In genomic region chr9:123480253-123480921, GRCm38 (mm10) we compare ENCODE assay signal across 7 mouse cellular contexts. TPM values are rescaled to one million over a fixed set of nuclear protein-coding genes. Genes with fewer than 3 reads are reported as not detected.
DNase-seq lines count a peak whose midpoint lies in the region; ATAC-seq and TF ChIP-seq lines count a peak whose summit lies in the region.

No protein-coding gene starts in this region.

- WGBS in embryonic facial prominence, embryonic 12.5 days = 88% methylated on average over 18 of the region's 18 CpGs
- 78% methylated on average over 18 of the region's 18 CpGs for WGBS in hindbrain, postnatal 0 days

- peaks cover 0 to 37% of the 10 kb centered on the region in 2 experiments; a peak in 3 of 4 replicates for H3K36me3 ChIP-seq in MEL (ENCODE audit: control insufficient read depth in 1 of 2, insufficient read depth in 2 of 2, low read length in 2 of 2)
- peaks cover 40% of the 10 kb centered on the region for H3K36me3 ChIP-seq in embryonic facial prominence, embryonic 12.5 days
- no peaks in the 10 kb centered on the region for H3K36me3 ChIP-seq in hindbrain, postnatal 0 days (ENCODE audit: insufficient read depth, low read length)

- H3K79me2 ChIP-seq in MEL (ENCODE audit: control insufficient read depth, insufficient read depth, low read length, poor library complexity) = peaks cover 63% of the 10 kb centered on the region

- DNase-seq in MEL (ENCODE audit: low read depth, low spot score) = peak; percentile 81
- DNase-seq in hindbrain, postnatal 0 days (ENCODE audit: low spot score) = no peak
- DNase-seq in lung, postnatal 10 days = peak; percentile 40
- DNase-seq in spleen, postnatal 36 days (ENCODE audit: low spot score in 2 of 2) = peak; percentile 84 to 86
- DNase-seq in c-Kit-positive CD71-positive TER-119-positive erythroid progenitor cells, embryonic 14.5 days (ENCODE audit: low spot score) = no peak
- DNase-seq in ovary, postnatal 10 days (ENCODE audit: low spot score) = no peak

- H3K27me3 ChIP-seq in MEL (ENCODE audit: control insufficient read depth in 1 of 2, insufficient read depth in 2 of 2, low read length in 2 of 2) = no peaks in the 10 kb centered on the region
- H3K27me3 ChIP-seq in embryonic facial prominence, embryonic 12.5 days = no peaks in the 10 kb centered on the region
- no peaks in the 10 kb centered on the region for H3K27me3 ChIP-seq in hindbrain, postnatal 0 days (ENCODE audit: insufficient read depth, low read length)

- H3K9ac ChIP-seq in MEL (ENCODE audit: control insufficient read depth, low read depth, low read length, poor library complexity, severe bottlenecking) = peak overlapping the region; percentile 99
- H3K9ac ChIP-seq in embryonic facial prominence, embryonic 12.5 days = peak overlapping the region; percentile 76; the same call in 1 of the 2 replicates
- no peak overlapping the region for H3K9ac ChIP-seq in hindbrain, postnatal 0 days (replicated peaks; ENCODE audit: low read length)

- no peak for ATAC-seq in embryonic facial prominence, embryonic 12.5 days (ENCODE audit: insufficient number of reproducible peaks, insufficient read depth, low FRiP score, low TSS enrichment)
- no peak for ATAC-seq in hindbrain, postnatal 0 days

- no peak overlapping the region for H3K27ac ChIP-seq in MEL (ENCODE audit: control insufficient read depth, low read depth, low read length)
- no peak overlapping the region for H3K27ac ChIP-seq in embryonic facial prominence, embryonic 12.5 days
- no peak overlapping the region for H3K27ac ChIP-seq in hindbrain, postnatal 0 days

- peak overlapping the region; percentile 26 to 92 for H3K4me3 ChIP-seq in MEL (ENCODE audit: control insufficient read depth in 1 of 2, insufficient read depth in 1 of 2, low read depth in 2 of 2, low read length in 2 of 2)
- H3K4me3 ChIP-seq in embryonic facial prominence, embryonic 12.5 days = peak overlapping the region; percentile 66
- peak overlapping the region; percentile 59; the same call in 1 of the 2 replicates for H3K4me3 ChIP-seq in hindbrain, postnatal 0 days (ENCODE audit: low read length)

- H3K4me1 ChIP-seq in MEL (ENCODE audit: control insufficient read depth in 1 of 2, insufficient read depth in 2 of 2, low read length in 2 of 2) = peaks cover 11 to 38% of the 10 kb centered on the region in 2 experiments
- peaks cover 41% of the 10 kb centered on the region for H3K4me1 ChIP-seq in embryonic facial prominence, embryonic 12.5 days
- 0 out of 2 replicates have a peak, but pooled peaks cover 4% of the 10 kb centered on the region for H3K4me1 ChIP-seq in hindbrain, postnatal 0 days (ENCODE audit: insufficient read depth, low read length)

- H3K4me2 ChIP-seq in embryonic facial prominence, embryonic 12.5 days (replicated peaks) = peak overlapping the region; percentile 68
- H3K4me2 ChIP-seq in hindbrain, postnatal 0 days (ENCODE audit: low read depth, low read length) = peak overlapping the region; percentile 65

- no peak; a peak in 1 of 6 replicates for TF ChIP-seq CTCF in MEL (IDR thresholded peaks at IDR 0.05 in 2 of 3, conservative IDR thresholded peaks at IDR 0.05 in 1 of 3; ENCODE audit: control insufficient read depth in 1 of 3, insufficient read depth in 1 of 3, low read depth in 2 of 3, low read length in 3 of 3, poor library complexity in 1 of 3, severe bottlenecking in 1 of 3)
- no peak for TF ChIP-seq CTCF in hindbrain, postnatal 0 days (IDR thresholded peaks at IDR 0.05; ENCODE audit: low read depth)

- no peaks in the 10 kb centered on the region for H3K9me3 ChIP-seq in MEL (replicated peaks; ENCODE audit: insufficient read depth, low read length)
- no peaks in the 10 kb centered on the region for H3K9me3 ChIP-seq in embryonic facial prominence, embryonic 12.5 days
- no peaks in the 10 kb centered on the region for H3K9me3 ChIP-seq in hindbrain, postnatal 0 days (ENCODE audit: low read length)

- TF ChIP-seq RAD21 in MEL (IDR thresholded peaks at IDR 0.05; ENCODE audit: low read depth, low read length) = no peak; the same call in 1 of the 2 replicates

- no peak for TF ChIP-seq POLR2A in MEL (IDR thresholded peaks at IDR 0.05; ENCODE audit: control insufficient read depth in 1 of 2, insufficient read depth in 1 of 2, low read depth in 1 of 2, low read length in 2 of 2, poor library complexity in 1 of 2)

- no peak for TF ChIP-seq EP300 in MEL (IDR thresholded peaks at IDR 0.05; ENCODE audit: low read depth in 1 of 2, low read length in 2 of 2)

TF ChIP-seq in MEL, 35 proteins besides CTCF, POLR2A, EP300 and RAD21:
- no peak for TF ChIP-seq NRF1 (IDR thresholded peaks at IDR 0.05; ENCODE audit: insufficient read depth, low read depth, low read length, poor library complexity, severe bottlenecking)
- TF ChIP-seq ELF1 (IDR thresholded peaks at IDR 0.05; ENCODE audit: low read depth, low read length) = no peak
- no peak for TF ChIP-seq ZMIZ1 (IDR thresholded peaks at IDR 0.05; ENCODE audit: low read depth, low read length)
- TF ChIP-seq MAFK (IDR thresholded peaks at IDR 0.05; ENCODE audit: borderline replicate concordance, low read depth, low read length) = no peak
- no peak for TF ChIP-seq POLR2AphosphoS2 (IDR thresholded peaks at IDR 0.05; ENCODE audit: low read length)
- TF ChIP-seq POLR2AphosphoS5 (IDR thresholded peaks at IDR 0.05; ENCODE audit: borderline replicate concordance, low read depth, low read length) = no peak
- TF ChIP-seq SIN3A (IDR thresholded peaks at IDR 0.05; ENCODE audit: low read length) = peak; percentile 36; the same call in 1 of the 2 replicates
- no peak for TF ChIP-seq BHLHE40 (IDR thresholded peaks at IDR 0.05; ENCODE audit: borderline replicate concordance, low read depth, low read length)
- TF ChIP-seq MAX (IDR thresholded peaks at IDR 0.05; ENCODE audit: low read length) = peak; percentile 25; the same call in 1 of the 2 replicates
- no peak for TF ChIP-seq MYB (IDR thresholded peaks at IDR 0.05; ENCODE audit: low read depth, low read length)
- 0 out of 2 replicates have a peak, but pooled peaks have one; percentile 34 for TF ChIP-seq RCOR1 (IDR thresholded peaks at IDR 0.05; ENCODE audit: low read depth, low read length)
- no peak for TF ChIP-seq USF1 (IDR thresholded peaks at IDR 0.05; ENCODE audit: low read depth, low read length)
- no peak for TF ChIP-seq CHD2 (IDR thresholded peaks at IDR 0.05; ENCODE audit: low read length)
- TF ChIP-seq TBP (IDR thresholded peaks at IDR 0.05; ENCODE audit: low read depth, low read length) = 0 out of 2 replicates have a peak, but pooled peaks have one; percentile 15
- no peak for TF ChIP-seq MYC (IDR thresholded peaks at IDR 0.05; ENCODE audit: low read depth, low read length)
- TF ChIP-seq ETS1 (IDR thresholded peaks at IDR 0.05; ENCODE audit: low read depth, low read length) = 0 out of 2 replicates have a peak, but pooled peaks have one; percentile 12
- no peak for TF ChIP-seq USF2 (IDR thresholded peaks at IDR 0.05; ENCODE audit: borderline replicate concordance in 1 of 2, insufficient read depth in 1 of 2, low read depth in 1 of 2, low read length in 2 of 2)
- TF ChIP-seq ZC3H11A (IDR thresholded peaks at IDR 0.05; ENCODE audit: low read depth, low read length) = no peak
- no peak for TF ChIP-seq TAL1 (IDR thresholded peaks at IDR 0.05; ENCODE audit: low read length)
- no peak for TF ChIP-seq HCFC1 (IDR thresholded peaks at IDR 0.05; ENCODE audit: low read depth, low read length)
- TF ChIP-seq GATA1 (IDR thresholded peaks at IDR 0.05; ENCODE audit: low read depth, low read length) = no peak
- TF ChIP-seq MXI1 (IDR thresholded peaks at IDR 0.05; ENCODE audit: low read depth, low read length) = 0 out of 2 replicates have a peak, but pooled peaks have one; percentile 13
- TF ChIP-seq UBTF (IDR thresholded peaks at IDR 0.05; ENCODE audit: borderline replicate concordance, insufficient read depth, low read depth, low read length) = no peak

RNA-seq across cellular contexts. Expression of gene Limd1, which starts 1.9 kb away (rescaled TPM):
- total RNA-seq in MEL (2012; rRNA removed) = 32.0 and 37.5 TPM in 2 replicates
- polyA plus RNA-seq in MEL (2012; ENCODE audit: insufficient read depth in 1 of 2, insufficient read length in 2 of 2, low read depth in 1 of 2, low replicate concordance in 2 of 2, missing spikeins in 1 of 2) = 10 to 100 TPM in 1 of 2 experiments, not detected in 1; 32.6 TPM
- polyA plus RNA-seq in embryonic facial prominence, embryonic 12.5 days (2016; fragmentation: Nextera tagmentation; extraction: Ambion mirVana) = 49.0 and 51.5 TPM in 2 replicates
- 29.7 and 30.3 TPM in 2 replicates for total RNA-seq in hindbrain, postnatal 0 days (2014; rRNA removed)
- 11.1 and 11.4 TPM in 2 replicates for polyA plus RNA-seq in hindbrain, postnatal 0 days (2015; fragmentation: Nextera tagmentation; extraction: Ambion mirVana)

RNA-seq across cellular contexts. Expression of gene Sacm1l, which starts 49.2 kb away (rescaled TPM):
- 20.5 and 20.8 TPM in 2 replicates for total RNA-seq in MEL (2012; rRNA removed)
- 10 to 100 TPM in 1 of 2 experiments, not detected in 1; 21.7 TPM for polyA plus RNA-seq in MEL (2012; ENCODE audit: insufficient read depth in 1 of 2, insufficient read length in 2 of 2, low read depth in 1 of 2, low replicate concordance in 2 of 2, missing spikeins in 1 of 2)
- polyA plus RNA-seq in embryonic facial prominence, embryonic 12.5 days (2016; fragmentation: Nextera tagmentation; extraction: Ambion mirVana) = 48.9 and 49.6 TPM in 2 replicates
- 24.8 and 32.2 TPM in 2 replicates for total RNA-seq in hindbrain, postnatal 0 days (2014; rRNA removed)
- 37.1 and 39.7 TPM in 2 replicates for polyA plus RNA-seq in hindbrain, postnatal 0 days (2015; fragmentation: Nextera tagmentation; extraction: Ambion mirVana)

Comparison
In these comparisons a context has a peak if more than half of its experiments do, and no peak if none do; other contexts are left out.
1. DNase-seq: peak in MEL (single experiment), lung, postnatal 10 days (single experiment) and spleen, postnatal 36 days (2 of 2); none in hindbrain, postnatal 0 days (single experiment), c-Kit-positive CD71-positive TER-119-positive erythroid progenitor cells, embryonic 14.5 days (single experiment) and ovary, postnatal 10 days (single experiment).
2. Peak in every context shown above with its lines, with median percentiles within 50 percentile points of each other: H3K4me3 ChIP-seq.